Mouse (Mus musculus) frontal cortex, postnatal 25 days (tissue): ENCODE measurements around the gene Exoc6.
"Not testable (repeated sequence)": the region's sequence is repeated elsewhere in the genome, so short reads cannot be mapped to it uniquely, and the experiment has no call there.

Experiments
- DNase-seq, 2 experiments: peaks; one replicate each; pipeline ENCODE4 v3.0.0; 2022; ENCODE audit warnings: low spot score in 2 of 2

The Exoc6 gene

DNA sequence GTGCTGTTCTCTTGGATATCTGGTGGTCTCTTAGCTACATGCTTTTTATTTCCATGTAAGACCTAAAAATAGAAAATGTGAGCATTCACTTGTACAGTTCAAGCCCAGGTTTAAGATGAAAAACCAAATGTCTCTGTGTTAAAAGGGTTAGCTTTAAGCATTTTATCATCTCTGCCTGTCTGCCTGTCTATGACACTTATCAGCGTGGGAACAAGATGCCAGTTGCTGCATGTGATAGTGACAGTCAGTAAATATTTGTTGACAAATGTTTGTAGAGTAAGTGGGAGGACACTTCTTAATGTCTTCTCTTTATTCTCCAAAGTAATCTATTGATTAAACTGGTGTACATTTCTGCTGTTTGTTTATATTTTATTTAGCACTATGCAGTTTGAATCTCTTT lies 12.5 kb upstream of the Exoc6 start:
- DNase-seq, result no peak

DNA sequence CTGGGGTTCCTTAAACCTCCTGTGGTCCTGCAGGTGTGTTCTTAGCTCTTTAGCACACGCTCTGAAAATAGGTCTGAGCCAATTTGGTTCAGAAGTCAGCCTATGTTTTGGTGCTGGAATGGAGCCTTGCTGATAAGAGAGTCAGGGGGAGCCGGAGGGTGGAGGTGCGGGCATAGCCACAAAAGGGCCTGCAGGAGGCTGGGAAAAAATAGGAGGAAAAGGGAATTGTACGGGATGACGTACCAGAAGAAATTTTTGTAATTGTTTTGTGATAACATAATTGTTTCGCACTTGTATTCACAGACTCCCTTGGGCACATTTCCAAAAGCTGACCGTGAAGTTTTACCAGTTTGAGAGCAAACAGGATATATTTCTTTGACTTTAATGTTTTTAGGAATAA lies 10.0 kb upstream of the Exoc6 start:
- DNase-seq, result no peak

DNA sequence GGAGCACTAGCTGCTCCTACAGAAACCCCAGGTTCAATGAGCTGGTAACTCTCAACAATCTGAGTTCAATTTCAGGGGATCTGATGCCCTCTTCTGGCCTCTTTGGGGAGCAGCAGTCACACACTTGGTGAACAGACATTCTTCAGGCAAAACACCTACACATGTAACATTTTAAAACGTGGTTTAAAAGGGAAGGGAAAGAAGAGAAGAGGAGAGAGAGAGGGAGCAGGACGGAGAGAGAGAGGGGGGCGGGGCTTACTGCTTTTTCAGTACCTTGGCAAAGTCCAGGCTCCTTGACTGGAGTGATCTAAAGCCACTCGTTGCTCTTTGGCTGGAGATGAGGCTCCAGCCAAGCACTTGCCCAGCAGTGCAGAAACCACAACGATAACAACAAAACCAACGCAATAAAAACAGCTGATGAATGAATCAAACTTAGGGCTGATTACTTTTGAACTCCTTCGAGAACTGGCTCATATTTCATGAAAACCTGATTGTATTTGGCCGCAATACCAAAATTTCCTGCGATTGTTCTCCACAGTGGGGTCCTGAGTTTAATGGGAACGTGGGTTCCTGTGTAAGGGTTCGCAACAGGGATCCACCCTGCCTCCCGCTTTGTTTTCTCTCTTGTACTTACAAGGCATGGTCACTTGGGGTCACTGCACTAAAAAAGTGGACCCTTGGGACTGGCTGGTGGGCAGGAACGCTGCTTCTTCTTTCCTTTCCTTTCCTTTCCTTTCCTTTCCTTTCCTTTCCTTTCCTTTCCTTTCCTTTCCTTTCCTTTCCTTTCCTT lies 6.5 kb upstream of the Exoc6 start:
- no peak for DNase-seq

DNA sequence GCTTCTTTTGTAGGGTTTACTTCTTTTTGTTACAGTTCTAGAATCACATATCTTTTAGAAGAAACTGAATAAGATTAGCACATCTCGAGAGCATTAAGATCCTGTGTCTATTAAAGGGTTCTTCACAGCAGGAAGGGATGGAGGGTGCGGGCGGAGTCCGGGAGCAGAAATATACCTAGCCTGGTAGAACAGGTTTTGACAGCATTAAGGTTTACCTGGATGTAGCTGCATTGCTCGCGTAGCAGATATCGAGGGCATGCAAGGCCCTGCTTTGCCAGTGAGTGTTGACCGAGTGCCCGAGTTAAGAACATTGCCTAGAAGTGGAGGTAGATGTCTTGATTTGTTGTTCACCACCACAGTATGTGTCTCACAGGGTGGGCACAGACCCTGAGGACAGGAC lies 5.7 kb upstream of the Exoc6 start:
- DNase-seq, result no peak

DNA sequence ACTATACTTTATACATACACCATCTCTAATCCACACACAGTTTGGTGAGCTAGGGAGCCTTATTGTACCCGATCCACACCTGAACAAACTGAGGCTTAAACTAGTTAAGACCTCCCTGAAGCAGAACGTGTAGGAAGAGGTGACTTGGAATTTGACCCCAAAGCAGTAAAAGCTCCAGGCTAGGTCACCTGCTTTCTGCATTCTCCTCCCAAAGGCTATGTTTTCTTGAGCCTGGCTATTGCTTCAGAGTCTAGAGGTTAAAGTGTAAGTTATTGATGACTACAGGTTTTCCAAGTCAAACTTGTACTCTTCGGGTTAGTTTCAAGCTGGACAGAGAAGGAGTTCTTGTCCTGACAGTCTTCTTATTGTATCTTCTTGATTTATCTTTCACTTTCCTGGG lies 5.0 kb upstream of the Exoc6 start:
- DNase-seq, result no peak

DNA sequence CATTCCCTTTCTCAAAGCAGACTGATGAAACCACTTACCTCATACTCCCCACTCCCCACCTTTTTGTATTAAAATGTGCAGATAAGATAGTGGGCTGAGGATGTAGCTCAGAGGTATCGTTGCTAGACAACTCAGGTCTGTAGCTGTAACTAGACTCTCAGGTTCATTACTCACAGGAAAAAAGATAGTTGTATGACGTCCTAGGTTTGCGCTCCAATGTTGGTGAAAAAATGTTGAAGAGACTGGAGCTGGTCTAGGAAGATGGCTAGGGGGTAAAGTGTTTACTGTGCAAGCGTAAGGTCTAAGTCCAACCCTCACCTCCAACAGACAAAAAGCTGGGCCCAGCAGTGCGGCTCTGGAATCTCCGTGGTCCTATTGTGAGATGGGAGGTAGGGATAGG lies 4.5 kb upstream of the Exoc6 start:
- no peak for DNase-seq

DNA sequence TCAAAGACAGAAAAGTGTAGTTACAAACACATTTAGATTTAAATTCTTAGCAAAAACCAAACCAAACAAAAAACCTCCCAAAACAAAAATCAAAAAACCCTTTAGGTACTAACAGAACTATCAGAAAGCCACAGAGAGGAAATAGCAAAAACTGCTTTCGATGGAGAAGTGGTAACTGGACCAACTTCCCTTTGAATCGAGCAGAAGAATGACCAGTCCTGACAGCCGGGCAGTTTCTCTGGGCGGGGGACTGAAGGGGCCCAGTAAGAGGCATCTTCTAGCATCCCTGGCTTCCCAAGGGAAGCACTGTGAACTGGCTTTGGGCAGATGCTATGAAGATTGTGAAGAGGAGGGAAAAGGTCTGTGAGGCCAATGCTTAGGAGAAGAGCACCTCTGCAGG lies 3.4 kb upstream of the Exoc6 start:
- no peak for DNase-seq

DNA sequence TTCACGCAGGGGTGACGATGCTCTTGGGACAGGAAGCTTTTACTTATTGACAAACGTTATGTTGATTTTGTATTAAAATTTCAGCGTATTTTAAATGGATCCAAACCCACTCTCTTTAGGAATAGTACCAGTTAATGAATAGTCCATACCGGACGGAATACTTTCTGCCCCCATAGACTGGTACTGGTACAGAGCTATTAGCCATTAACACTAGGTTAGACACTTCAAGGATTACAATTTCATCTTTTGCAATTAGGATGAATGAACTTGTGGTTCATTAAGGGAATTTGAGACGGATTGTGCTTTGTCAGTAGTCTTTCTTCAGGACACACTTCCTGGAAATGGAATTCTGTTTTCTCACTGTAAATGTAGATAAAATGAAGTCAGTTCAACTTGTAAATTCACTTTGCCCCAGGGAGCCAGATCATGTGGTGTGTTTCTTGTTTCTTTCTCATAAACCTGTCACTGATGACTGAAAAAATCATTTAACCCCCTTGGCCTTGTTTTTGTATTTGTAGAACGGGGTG lies 885 bp downstream of the Exoc6 start:
- no peak for DNase-seq

DNA sequence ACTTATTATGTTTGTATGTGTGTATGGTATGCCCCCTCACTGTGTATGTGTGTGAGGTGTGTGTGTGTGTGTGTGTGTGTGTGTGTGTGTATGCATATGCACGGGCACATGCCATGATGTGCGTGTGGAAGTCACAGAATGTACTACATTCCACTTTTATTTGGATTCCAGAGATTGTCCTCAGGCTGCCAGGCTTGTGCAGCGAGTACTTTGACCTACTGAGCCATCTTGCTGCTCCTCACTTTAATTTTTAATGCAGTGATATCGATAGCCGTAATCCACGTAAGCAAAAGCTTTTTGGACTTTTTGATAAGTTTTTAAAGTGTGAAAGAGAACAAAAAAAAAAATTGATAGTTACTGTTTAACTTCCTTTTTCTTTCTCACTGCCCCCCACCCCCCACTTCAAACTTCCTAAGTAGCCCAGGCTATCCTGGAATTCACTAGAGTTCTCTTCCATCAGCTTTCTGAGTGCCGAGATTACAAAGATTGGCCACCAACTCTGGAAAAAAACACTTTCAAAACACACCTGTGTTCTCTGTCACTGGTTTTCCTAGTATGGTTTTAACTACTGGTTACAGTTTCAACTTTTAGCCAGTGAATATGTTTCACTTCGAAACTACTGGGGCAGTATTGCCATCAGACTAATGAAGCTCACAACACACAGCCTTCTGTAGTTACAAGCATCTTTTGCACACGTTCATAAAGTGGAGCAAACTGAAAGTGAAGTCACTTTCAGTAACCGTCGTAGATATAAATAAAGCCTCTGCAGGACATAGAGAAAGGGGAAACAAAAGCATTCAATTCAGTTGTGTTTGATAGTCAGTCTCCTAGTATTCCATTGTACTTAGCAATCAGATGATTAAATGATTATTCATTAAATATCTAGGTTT lies 3.4 kb downstream of the Exoc6 start:
- no peak for DNase-seq

DNA sequence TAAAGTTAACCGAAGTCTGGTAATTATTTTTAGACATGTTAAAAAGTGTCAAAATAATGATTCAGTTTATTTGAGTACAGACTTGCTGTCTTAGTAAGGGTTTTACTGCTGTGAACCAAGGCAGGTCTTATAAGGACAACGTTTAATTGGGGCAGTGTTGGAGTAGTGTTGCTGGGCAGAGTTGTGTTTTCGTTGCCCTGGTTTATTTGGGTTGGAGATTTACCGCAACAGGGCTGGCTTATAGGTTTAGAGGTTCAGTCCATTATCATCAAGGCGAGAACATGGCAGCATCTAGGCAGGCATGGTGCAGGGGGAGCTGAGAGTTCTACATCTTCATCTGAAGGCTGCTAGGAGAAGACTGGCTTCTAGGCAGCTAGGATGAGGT lies 4.0 kb downstream of the Exoc6 start:
- not testable (repeated sequence) for DNase-seq

DNA sequence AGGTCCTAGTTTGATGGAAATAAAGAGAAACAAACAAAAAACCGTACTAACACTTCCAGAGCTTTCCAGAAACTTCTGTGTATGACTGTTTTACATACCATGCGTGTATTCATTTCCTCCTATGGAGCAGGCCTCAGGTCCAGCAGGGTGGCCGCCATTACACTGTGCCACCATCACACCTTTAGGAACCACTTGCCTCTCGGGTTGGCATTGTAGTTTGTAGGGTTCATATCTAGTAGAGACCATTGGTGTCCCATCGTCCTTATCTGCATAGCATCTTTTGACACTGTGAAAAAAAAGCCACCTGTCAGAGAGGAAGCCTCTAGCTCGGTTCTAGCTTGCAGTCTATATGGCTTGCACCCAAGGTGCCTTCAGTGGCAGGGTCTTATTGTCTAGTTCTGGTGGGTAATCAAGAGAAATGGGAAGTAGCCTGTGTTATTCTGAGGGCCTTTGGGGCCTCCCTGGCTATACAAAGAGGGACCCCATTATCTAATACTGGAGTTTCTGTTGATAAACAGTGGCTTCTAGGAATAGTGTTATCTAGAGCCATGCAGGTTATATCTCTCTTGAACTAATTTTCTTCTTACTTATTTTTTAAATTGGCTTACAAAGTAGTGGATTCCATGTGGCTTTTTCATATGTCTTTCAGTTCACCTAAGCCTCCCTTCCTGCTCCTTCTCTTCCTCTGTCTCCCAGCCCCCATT lies 5.8 kb downstream of the Exoc6 start:
- DNase-seq, result no peak

DNA sequence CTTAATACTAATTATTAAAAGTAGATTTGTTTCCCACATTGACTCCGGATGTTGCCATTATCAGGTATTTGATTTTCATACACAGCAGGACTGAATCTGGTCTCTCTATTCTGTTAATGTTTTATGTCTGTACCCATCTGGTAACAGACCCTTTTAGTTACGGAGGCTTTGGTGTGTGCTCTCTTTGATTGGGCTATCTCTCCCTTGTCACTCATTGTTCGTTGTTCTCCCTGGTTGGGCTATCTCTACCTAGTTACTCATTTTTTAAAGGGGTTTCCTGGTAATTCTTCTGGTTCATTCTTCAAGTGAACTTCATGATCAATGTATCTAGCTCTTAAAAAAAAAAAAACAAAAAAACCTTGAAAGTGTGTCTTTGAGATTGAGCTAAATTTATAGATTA lies 7.7 kb downstream of the Exoc6 start:
- DNase-seq, result no peak

DNA sequence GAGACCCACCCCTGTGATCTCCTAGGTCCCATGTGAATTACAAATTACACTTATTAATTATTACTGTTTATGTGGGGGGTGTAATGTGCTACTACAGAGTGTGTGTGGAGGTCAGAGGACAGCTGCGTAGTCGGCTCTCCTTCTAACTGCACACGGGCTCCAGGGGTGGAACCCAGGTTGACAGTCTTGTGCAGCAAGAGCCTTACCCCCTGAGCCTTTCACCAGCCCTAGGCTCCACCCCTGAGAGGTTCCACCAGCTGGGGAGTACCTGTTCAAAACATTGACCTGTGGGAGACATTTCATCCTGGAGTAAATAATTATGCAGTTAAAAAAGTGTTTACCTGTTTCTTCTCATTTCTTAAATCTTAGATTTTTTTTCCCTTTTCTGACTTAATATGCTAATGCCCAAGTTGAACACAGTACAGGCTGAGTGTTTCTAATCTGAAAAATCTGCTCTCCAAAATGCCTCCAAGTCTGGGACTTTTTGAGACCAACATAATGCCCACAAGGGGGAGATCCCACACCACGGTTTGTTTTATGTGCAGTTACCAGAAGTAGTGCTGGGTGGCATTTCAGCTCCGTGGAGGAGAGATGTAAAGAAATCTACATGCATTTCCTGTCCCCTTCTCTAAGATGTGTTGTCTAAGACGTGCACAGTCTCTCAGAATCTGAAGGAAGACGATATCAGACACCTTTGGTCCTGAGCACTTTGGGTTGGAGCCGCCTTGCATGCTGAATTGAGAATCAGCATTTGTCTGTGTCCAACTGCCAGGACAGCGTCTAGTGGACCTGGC lies 9.3 kb downstream of the Exoc6 start:
- no peak for DNase-seq

DNA sequence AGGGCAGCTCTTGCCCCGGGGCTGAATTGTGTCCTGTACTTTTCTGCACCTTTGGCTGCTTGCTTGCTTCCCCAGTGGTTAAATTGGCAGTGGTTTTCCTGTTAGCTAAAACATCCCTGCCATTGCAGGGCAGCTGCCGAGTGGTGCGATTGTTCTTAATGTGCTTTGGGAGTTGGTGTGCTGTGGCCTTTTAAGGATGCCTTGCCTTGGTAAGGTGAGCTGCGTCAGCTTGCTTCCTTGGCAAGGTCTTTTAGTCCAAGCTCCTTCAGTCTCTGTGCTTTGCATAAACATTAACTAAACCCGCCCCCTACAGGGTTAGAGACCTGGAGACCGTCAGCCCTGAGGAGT lies 9.8 kb downstream of the Exoc6 start:
- no peak for DNase-seq

DNA sequence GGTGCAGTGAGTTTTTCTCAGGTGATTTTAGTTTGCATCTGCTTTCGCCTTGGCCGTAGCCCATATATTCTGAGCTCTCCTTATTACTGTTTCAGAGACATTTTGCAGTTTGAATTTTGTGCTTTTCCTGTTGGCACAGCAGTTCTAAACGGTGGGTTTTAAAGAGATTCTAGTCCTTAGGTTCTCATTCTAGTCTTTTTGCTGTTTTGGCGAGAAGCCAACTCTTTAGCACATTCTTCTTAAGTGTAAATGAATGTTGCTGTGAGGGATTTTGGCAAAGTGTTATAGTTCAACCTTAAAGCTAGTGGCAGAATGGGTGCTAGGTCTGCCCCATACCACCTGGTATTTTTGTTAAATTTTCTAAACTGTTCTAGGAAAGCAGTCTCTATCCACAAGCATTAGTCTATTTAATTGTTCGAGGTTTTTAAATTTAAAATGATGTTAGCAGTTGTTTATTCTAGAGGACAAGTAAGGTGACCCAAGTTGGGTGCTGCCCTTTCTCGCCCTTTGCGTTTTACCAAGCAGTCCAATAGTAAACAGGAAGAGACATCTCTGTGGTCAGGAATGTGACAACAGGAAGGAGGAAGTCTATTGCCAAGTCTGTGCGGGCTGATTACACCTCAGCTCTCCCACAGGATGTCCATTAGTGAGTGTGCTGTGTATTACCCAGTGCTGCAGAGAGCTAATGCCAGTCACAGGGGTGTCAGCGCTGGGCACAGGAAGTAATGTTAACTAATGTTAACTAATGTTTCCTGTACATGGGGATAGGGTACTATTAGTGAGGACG lies 11.1 kb downstream of the Exoc6 start:
- DNase-seq, result no peak

DNA sequence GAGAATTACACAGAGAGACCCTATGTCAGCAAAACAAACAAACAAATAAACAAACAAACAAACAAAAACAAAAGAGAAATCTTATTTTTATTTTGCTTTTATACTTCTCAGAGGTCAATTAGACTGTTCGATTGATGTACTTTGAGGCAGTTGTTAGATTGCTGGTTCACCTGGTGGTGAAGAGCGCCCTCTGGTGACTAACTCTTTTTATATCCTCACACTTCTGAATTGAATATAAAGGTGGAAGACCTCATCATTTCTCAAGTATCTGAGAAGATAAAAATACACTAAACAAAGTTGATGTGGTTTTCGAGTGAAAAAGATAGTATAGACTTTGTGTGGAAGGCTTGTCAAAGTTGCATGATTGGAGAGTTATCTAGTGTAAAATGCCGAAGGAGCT lies 13.5 kb downstream of the Exoc6 start:
- peak in 1 of 2 experiments; percentile 26 for DNase-seq

DNA sequence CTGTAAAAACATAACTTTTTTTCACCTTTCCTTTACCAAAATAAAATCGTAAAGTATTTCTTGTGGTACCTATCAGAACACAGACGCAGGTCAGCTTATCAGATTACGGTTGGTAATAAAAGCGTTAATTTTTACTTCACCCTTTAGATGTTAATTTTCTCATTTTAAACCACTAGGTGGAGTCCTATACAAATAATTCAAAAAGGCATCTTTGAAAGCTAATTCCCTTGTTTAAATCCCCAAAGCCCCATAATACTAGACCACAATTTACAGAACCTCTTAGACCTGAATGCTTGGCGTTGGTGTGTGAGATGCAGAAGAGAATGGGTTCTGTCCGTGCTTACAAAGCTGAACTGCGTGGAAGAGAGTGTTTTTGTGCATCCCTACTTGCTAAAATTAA lies 15.6 kb downstream of the Exoc6 start:
- no peak for DNase-seq

DNA sequence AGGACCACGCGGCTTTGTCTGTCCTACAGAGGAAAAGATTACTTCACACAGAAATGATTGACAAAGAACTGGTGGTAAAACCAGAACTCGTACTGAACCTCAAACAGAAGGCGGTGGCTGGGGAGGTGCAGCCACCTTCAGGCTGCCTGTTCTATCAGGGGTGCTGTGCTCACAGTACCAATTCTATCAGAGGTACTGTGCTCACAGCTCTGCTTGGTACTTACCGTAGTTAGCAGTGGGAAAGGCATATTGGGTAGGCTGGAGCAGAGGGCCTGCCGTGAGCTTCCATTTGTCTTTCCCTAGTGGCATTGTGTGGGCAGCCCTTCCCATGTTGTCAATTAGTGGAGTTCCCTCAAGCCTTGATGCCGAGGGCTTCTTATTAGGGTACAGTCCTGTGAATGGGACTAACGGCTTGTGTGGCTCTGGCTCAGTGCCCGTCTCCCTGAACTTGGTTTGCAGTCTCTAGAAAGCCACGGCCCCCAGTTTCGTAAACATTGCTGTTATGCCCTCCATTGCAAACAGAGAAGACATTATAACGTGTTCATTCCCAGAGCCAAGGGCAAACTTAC lies 19.1 kb downstream of the Exoc6 start:
- DNase-seq, result no peak

DNA sequence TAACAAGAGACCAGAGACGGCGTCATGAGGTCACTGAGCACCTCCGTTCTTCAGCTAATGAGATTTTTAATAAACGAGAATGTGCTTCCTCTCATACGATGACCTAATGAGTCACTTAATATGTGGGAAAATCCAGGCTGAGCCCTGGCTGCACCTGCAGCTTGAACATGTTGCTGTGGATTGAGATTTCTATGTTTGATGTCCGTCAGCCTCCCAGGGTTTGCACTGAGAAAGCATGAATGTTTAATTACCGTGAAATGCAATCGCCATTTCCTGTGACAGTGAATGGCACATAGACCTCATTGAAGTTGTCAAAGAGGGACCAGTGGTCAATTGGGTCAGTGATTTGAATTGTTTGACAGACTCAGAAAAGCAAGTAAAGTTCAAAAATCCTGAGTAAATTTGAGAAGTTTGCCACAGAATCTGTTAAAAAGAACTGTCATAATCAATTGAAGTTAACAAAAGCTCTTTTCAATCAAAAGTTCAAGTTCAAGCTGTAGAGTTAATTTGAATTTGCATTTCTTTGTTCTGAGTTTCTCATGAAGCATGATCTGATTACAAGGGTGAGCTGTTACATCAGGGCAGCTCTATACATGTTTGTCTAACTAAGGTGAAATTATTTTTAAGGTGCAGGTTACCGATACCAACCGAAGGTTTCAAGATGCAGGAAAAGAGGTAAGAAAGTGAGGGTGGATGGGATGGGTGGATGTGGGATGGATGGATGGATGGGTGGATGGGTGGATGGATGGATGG lies 20.9 kb downstream of the Exoc6 start:
- DNase-seq, result no peak

DNA sequence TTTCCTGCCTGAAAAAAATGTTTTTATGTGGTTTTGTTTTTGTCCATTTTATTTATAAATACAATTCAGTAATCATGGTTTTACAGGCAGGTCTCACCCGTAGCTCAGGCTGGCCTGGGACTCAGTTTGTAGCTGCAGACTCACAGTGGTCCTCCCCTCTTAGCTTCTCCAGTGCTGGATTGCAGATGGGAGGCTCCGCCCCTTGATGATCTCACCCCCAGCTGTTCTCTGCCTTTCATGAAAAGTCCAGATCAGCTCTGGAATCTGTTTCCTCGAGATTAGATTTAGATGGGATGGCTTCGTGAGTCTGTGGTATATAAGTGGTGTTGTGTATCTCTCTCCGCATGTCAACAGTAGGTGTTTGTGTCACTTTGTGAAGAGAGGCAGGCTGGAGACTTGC lies 24.6 kb downstream of the Exoc6 start:
- no peak for DNase-seq
